Mouse (Mus musculus) CD4-positive helper T cell, adult 2 months (primary cell): ENCODE measurements around the gene Tcf20.

Experiments
- DNase-seq: peaks from one replicate; pipeline ENCODE4 v3.0.0-alpha.2; 2012; ENCODE audit warnings: low read depth, missing footprints, low spot score

The Tcf20 gene

GRCm38 (mm10) chr15:82958253-82958701, 29.4 kb downstream of the Tcf20 start:
- DNase-seq = no peak

GRCm38 (mm10) chr15:82956721-82957120, 31.0 kb downstream of the Tcf20 start:
- no peak for DNase-seq

- no peak for DNase-seq
Observed at GRCm38 (mm10) chr15:82956310-82956709, 31.4 kb downstream of the Tcf20 start.

GRCm38 (mm10) chr15:82955286-82955685, 32.4 kb downstream of the Tcf20 start:
- DNase-seq = no peak

- no peak for DNase-seq
Observed at GRCm38 (mm10) chr15:82954034-82954433, 33.6 kb downstream of the Tcf20 start.

- DNase-seq = no peak
Observed at GRCm38 (mm10) chr15:82953096-82953495, 34.6 kb downstream of the Tcf20 start.

- DNase-seq = no peak
Observed at GRCm38 (mm10) chr15:82952292-82952705, 35.4 kb downstream of the Tcf20 start.

- DNase-seq = no peak
Observed at GRCm38 (mm10) chr15:82950246-82950645, 37.4 kb downstream of the Tcf20 start.

GRCm38 (mm10) chr15:82947431-82947830, 40.2 kb downstream of the Tcf20 start:
- DNase-seq = no peak

- no peak for DNase-seq
Observed at GRCm38 (mm10) chr15:82944479-82945195, 43.0 kb downstream of the Tcf20 start.

- DNase-seq = no peak
Observed at GRCm38 (mm10) chr15:82941733-82942132, 45.9 kb downstream of the Tcf20 start.

- no peak for DNase-seq
Observed at GRCm38 (mm10) chr15:82940494-82941214, 47.0 kb downstream of the Tcf20 start.

GRCm38 (mm10) chr15:82938155-82938569, 49.5 kb downstream of the Tcf20 start:
- no peak for DNase-seq

GRCm38 (mm10) chr15:82937428-82937992, 50.2 kb downstream of the Tcf20 start:
- no peak for DNase-seq

- no peak for DNase-seq
Observed at GRCm38 (mm10) chr15:82934971-82935370, 52.7 kb downstream of the Tcf20 start.

- no peak for DNase-seq
Observed at GRCm38 (mm10) chr15:82932936-82933650, 54.6 kb downstream of the Tcf20 start.

- DNase-seq = no peak
Observed at GRCm38 (mm10) chr15:82931436-82931835, 56.2 kb downstream of the Tcf20 start.

GRCm38 (mm10) chr15:82929595-82929994, 58.1 kb downstream of the Tcf20 start:
- no peak for DNase-seq

- peak; percentile 39 for DNase-seq
Observed at GRCm38 (mm10) chr15:82928844-82929243, 58.8 kb downstream of the Tcf20 start.

GRCm38 (mm10) chr15:82928023-82928422, 59.6 kb downstream of the Tcf20 start:
- DNase-seq = no peak

GRCm38 (mm10) chr15:82927057-82927456, 60.6 kb downstream of the Tcf20 start:
- no peak for DNase-seq
